Mouse (Mus musculus) cortical plate, adult 2 months (tissue): ENCODE measurements around the gene Sspo. TPM values are rescaled to one million over a fixed set of nuclear protein-coding genes. Genes with fewer than 3 reads are reported as not detected.
A peak's percentile ranks its signal among the peaks of the same experiment; 100 is the strongest.

ENCODE experiments used
- H3K27ac ChIP-seq: fragments of 200-500 bp; 2 replicates; pipeline ENCODE4 v1.5.1; 2012; ENCODE audit warnings: low read length, control low read depth, inconsistent platforms; ENCODE audit not compliant: insufficient read depth
- H3K4me1 ChIP-seq: fragments of 200-500 bp; 2 replicates; pipeline ENCODE4 v1.6.1; 2011; ENCODE audit warnings: low read length; ENCODE audit not compliant: control insufficient read depth, insufficient read depth
- H3K4me3 ChIP-seq: fragments of 200-500 bp; 2 replicates; pipeline ENCODE4 v1.5.1; 2011; ENCODE audit warnings: mild to moderate bottlenecking, low read length, control low read depth; ENCODE audit not compliant: insufficient read depth
- CTCF ChIP-seq: fragments of 200-500 bp; IDR thresholded peaks from 2 replicates; pipeline ENCODE4 v1.5.1; 2011; ENCODE audit warnings: mild to moderate bottlenecking, control low read depth, low read length; ENCODE audit not compliant: insufficient read depth; ENCODE audit errors: extremely low read depth
- POLR2A ChIP-seq: fragments of 200-500 bp; IDR thresholded peaks from 2 replicates; pipeline ENCODE4 v1.6.1; 2011; ENCODE audit warnings: mild to moderate bottlenecking, low read length, control low read depth; ENCODE audit not compliant: insufficient read depth; ENCODE audit errors: extremely low read depth
- polyA plus RNA-seq: library from polyadenylated mRNA; depleted of rRNA; stranded (reverse); fragments of >200 nt; gene quantifications from 2 replicates; pipeline ENCODE4 v1.2.3, GENCODE M21; 2012

The Sspo gene
- polyA plus RNA-seq, 1 experiment, result 4.1 TPM

GRCm38 (mm10) chr6:48470739-48471138 lies 22.7 kb downstream of the Sspo start:
- H3K27ac ChIP-seq, result no peak overlapping the region
- H3K4me1 ChIP-seq, result peaks cover 1% of the 10 kb centered on the region; the same call in 1 of the 2 replicates
- H3K4me3 ChIP-seq, result no peak overlapping the region
- TF ChIP-seq POLR2A (no peak), CTCF (no peak)

- TF ChIP-seq POLR2A, result no peak
- no peak for TF ChIP-seq CTCF
- no peak overlapping the region for H3K27ac ChIP-seq
- H3K4me3 ChIP-seq, result no peak overlapping the region
- peaks cover 1% of the 10 kb centered on the region; the same call in 1 of the 2 replicates for H3K4me1 ChIP-seq
Measured at GRCm38 (mm10) chr6:48478446-48478845, 30.4 kb downstream of the Sspo start.

- TF ChIP-seq POLR2A (no peak), CTCF (no peak)
- Histone ChIP-seq H3K4me3 (no peak overlapping the region), H3K27ac (no peak overlapping the region), H3K4me1 (peaks cover 1% of the 10 kb centered on the region; the same call in 1 of the 2 replicates)
Measured at GRCm38 (mm10) chr6:48482501-48482900, 34.5 kb downstream of the Sspo start.

GRCm38 (mm10) chr6:48487747-48488725 lies 40.0 kb downstream of the Sspo start:
- H3K27ac ChIP-seq, result no peak overlapping the region
- no peak overlapping the region for H3K4me3 ChIP-seq
- H3K4me1 ChIP-seq, result no peaks in the 10 kb centered on the region
- TF ChIP-seq CTCF, result no peak
- TF ChIP-seq POLR2A, result no peak

GRCm38 (mm10) chr6:48489741-48490140 lies 41.7 kb downstream of the Sspo start:
- H3K4me1 ChIP-seq, result no peaks in the 10 kb centered on the region
- H3K27ac ChIP-seq, result no peak overlapping the region
- TF ChIP-seq POLR2A (no peak), CTCF (no peak)
- H3K4me3 ChIP-seq, result no peak overlapping the region

GRCm38 (mm10) chr6:48491361-48491760 lies 43.3 kb downstream of the Sspo start:
- H3K4me3 ChIP-seq, result no peak overlapping the region
- TF ChIP-seq CTCF (no peak), POLR2A (no peak)
- no peaks in the 10 kb centered on the region for H3K4me1 ChIP-seq

GRCm38 (mm10) chr6:48493136-48493730 lies 45.2 kb downstream of the Sspo start:
- TF ChIP-seq POLR2A (no peak), CTCF (no peak)
- Histone ChIP-seq H3K4me1 (no peaks in the 10 kb centered on the region), H3K4me3 (no peak overlapping the region), H3K27ac (no peak overlapping the region)

More at GRCm38 (mm10) chr6:48491361-48491760, 43.3 kb downstream of the Sspo start:
- H3K27ac ChIP-seq, result no peak overlapping the region

- TF ChIP-seq CTCF (no peak), POLR2A (no peak)
- no peak overlapping the region for H3K4me3 ChIP-seq
- no peak overlapping the region for H3K27ac ChIP-seq
- H3K4me1 ChIP-seq, result no peaks in the 10 kb centered on the region
Measured at GRCm38 (mm10) chr6:48497521-48497920, 49.5 kb downstream of the Sspo start.

GRCm38 (mm10) chr6:48503847-48504240 lies 55.8 kb downstream of the Sspo start:
- no peak overlapping the region for H3K27ac ChIP-seq
- no peaks in the 10 kb centered on the region for H3K4me1 ChIP-seq
- peak overlapping the region; percentile 59; the same call in 1 of the 2 replicates for H3K4me3 ChIP-seq
- TF ChIP-seq POLR2A (no peak), CTCF (no peak)
